Mouse (Mus musculus) forebrain, embryonic 14.5 days (tissue): Measurements from ENCODE around the gene Tmem108. TPM values are rescaled to one million over a fixed set of nuclear protein-coding genes. Genes with fewer than 3 reads are reported as not detected.

Experiments used
- ATAC-seq: fragments of 200-750 bp; cut with Nextera tagmentation; 2 replicates; pipeline ENCODE4 v1.8.0; 2017; ENCODE audit warnings: mild to moderate bottlenecking, moderate library complexity
- DNase-seq: peaks from one replicate; pipeline ENCODE4 v3.0.0-alpha.2; 2015; ENCODE audit warnings: low spot score
- H3K27ac ChIP-seq: fragments of 300-500 bp; sonication (generic); 2 replicates; pipeline ENCODE4 v1.5.1; 2014; ENCODE audit warnings: low read depth, mild to moderate bottlenecking, control low read depth, low read length, moderate library complexity
- H3K27me3 ChIP-seq: fragments of 300-500 bp; sonication (generic); replicated peaks from 2 replicates; pipeline ENCODE4 v1.6.1; 2014; ENCODE audit warnings: low read length, control low read depth, mixed read lengths; ENCODE audit not compliant: control insufficient read depth, insufficient read depth
- H3K36me3 ChIP-seq: fragments of 300-500 bp; sonication (generic); 2 replicates; pipeline ENCODE4 v1.6.1; 2014; ENCODE audit warnings: low read length, control low read depth; ENCODE audit not compliant: control insufficient read depth, insufficient read depth
- H3K4me1 ChIP-seq: fragments of 300-500 bp; sonication (generic); 2 replicates; pipeline ENCODE4 v1.6.1; 2014; ENCODE audit warnings: antibody characterized with exemption, low read length, control low read depth; ENCODE audit not compliant: control insufficient read depth, insufficient read depth
- H3K4me2 ChIP-seq: fragments of 300-500 bp; sonication (generic); 2 replicates; pipeline ENCODE4 v1.6.1; 2014; ENCODE audit warnings: mild to moderate bottlenecking, control low read depth, low read length
- H3K4me3 ChIP-seq: fragments of 300-500 bp; sonication (generic); 2 replicates; pipeline ENCODE4 v1.5.1; 2014; ENCODE audit warnings: low read depth, low read length, control low read depth
- H3K9ac ChIP-seq: fragments of 300-500 bp; sonication (generic); 2 replicates; pipeline ENCODE4 v1.6.1; 2014; ENCODE audit warnings: mild to moderate bottlenecking, low read length, control low read depth, moderate library complexity
- H3K9me3 ChIP-seq: fragments of 300-500 bp; sonication (generic); replicated peaks from 2 replicates; pipeline ENCODE4 v1.6.1; 2016; ENCODE audit warnings: low read length, control low read depth, mixed read lengths; ENCODE audit not compliant: control insufficient read depth
- WGBS: fragments of 180-500 bp; shearing (Covaris S2); extraction: QIAGEN DNeasy Blood & Tissue Kit; methylation state at CpG from one replicate; pipeline ENCODE4 v1.1.7; 2014; 5-methylcytosine and 5-hydroxymethylcytosine counted together
- polyA plus RNA-seq: library from polyadenylated mRNA; unstranded; fragments of >200 nt; fragmentation: Nextera tagmentation; extraction: Ambion mirVana; gene quantifications from 2 replicates; pipeline ENCODE4 v1.2.1, GENCODE M21; 2014

Gene Tmem108
- polyA plus RNA-seq, 1 experiment from 2014 or later: 41.5 TPM

- Histone ChIP-seq H3K27ac (peak within 1 kb of the TSS; percentile 11; the same call in 1 of the 2 replicates), H3K4me3 (no peak within 1 kb of the TSS), H3K9ac (no peak within 1 kb of the TSS), H3K27me3 (no peaks in the 10 kb centered on the region), H3K36me3 (no peaks in the 10 kb centered on the region), H3K4me1 (peaks cover 12% of the 10 kb centered on the region), H3K9me3 (no peaks in the 10 kb centered on the region), H3K4me2 (no peak within 1 kb of the TSS)
- DNase-seq (no peak), ATAC-seq (no peak)
- 60% methylated on average over 9 of the region's 9 CpGs for WGBS
Observed at GRCm38 (mm10) chr9:103480044-103480576, 281.5 kb downstream of the Tmem108 start, which contains the start of gene Bfsp2. TSS of gene Bfsp2 (minus strand) at chr9:103480420.

- H3K36me3 ChIP-seq: no peaks in the 10 kb centered on the region
- no peak overlapping the region for H3K9ac ChIP-seq
- no peak overlapping the region for H3K4me2 ChIP-seq
- H3K4me3 ChIP-seq: no peak overlapping the region
- no peak for DNase-seq
- H3K4me1 ChIP-seq: peaks cover 16% of the 10 kb centered on the region
- H3K27ac ChIP-seq: no peak overlapping the region
- H3K9me3 ChIP-seq: no peaks in the 10 kb centered on the region
- ATAC-seq: no peak
- WGBS: 79% methylated on average over 6 of the region's 6 CpGs
- H3K27me3 ChIP-seq: no peaks in the 10 kb centered on the region
Observed at GRCm38 (mm10) chr9:103475414-103475813, 286.2 kb downstream of the Tmem108 start.

DNA sequence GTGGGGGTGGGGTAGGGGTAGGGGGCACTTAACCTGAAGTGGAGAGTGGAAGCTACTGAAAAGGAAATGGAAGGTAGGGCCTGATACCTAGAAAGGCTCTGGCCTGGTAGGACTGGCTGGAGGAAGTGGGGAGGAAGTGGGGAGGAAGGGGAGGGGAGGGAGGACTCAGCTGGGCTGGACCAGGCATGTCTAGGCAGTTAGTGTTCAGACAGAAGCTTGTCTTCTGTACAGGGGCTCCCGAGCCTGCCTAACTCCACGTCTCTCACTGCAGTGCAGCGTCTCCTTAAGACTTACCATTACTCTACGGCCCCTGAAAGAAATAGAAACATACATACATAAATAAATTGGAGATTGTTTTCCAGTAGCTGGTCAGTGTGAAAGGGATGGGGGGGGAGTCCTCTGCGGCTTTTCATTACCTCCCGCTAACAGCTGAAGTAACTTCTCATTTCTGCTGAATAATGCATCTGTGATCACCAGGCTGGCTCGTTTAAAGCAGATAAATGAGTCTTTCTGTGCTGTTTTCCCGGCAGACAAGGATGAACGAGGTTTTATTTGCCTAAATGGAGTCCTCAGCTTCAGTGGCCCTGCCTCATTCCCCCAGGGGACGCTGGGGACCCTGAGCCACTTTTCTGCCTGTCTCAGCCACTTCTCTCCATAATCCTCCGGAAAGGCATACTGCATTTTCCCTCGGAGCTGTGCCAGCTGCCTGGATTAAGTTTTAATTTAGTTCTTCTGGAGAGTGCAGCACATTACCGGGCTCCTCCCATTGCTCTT is 287.5 kb downstream of the Tmem108 start:
- no peaks in the 10 kb centered on the region for H3K27me3 ChIP-seq
- H3K4me2 ChIP-seq: peak overlapping the region; percentile 23; the same call in 1 of the 2 replicates
- no peaks in the 10 kb centered on the region for H3K36me3 ChIP-seq
- H3K4me3 ChIP-seq: no peak overlapping the region
- H3K9me3 ChIP-seq: no peaks in the 10 kb centered on the region
- ATAC-seq: peak; percentile 66
- no peak overlapping the region for H3K9ac ChIP-seq
- WGBS: 4% methylated on average over 13 of the region's 13 CpGs
- H3K27ac ChIP-seq: peak overlapping the region; percentile 55; the same call in 1 of the 2 replicates
- peaks cover 10% of the 10 kb centered on the region for H3K4me1 ChIP-seq
- peak; percentile 67 for DNase-seq

DNA sequence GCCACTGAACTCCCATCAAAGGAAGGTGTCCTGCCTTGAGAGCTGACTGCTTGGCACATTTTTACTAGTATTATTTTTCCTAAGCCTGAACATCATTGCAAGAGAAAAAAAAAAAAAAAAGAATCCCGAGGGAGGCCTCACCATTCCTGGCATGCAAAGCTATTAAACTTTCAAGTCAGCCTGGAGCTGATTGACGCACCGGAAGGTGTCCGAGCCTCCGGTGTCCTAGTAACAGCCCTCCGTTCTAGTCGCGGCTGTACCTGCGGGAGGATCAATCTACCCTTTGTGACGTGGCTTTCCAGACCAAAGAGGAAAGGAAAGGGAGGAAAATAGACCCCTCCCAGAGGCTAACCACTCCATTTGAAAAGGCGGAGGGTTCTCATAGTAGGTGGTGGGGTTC is 289.9 kb downstream of the Tmem108 start:
- Histone ChIP-seq H3K27me3 (no peaks in the 10 kb centered on the region), H3K4me1 (peaks cover 10% of the 10 kb centered on the region), H3K27ac (no peak overlapping the region), H3K4me3 (no peak overlapping the region), H3K36me3 (no peaks in the 10 kb centered on the region), H3K9ac (no peak overlapping the region), H3K9me3 (no peaks in the 10 kb centered on the region), H3K4me2 (no peak overlapping the region)
- DNase-seq (no peak), ATAC-seq (no peak)
- 25% methylated on average over 11 of the region's 11 CpGs for WGBS

DNA sequence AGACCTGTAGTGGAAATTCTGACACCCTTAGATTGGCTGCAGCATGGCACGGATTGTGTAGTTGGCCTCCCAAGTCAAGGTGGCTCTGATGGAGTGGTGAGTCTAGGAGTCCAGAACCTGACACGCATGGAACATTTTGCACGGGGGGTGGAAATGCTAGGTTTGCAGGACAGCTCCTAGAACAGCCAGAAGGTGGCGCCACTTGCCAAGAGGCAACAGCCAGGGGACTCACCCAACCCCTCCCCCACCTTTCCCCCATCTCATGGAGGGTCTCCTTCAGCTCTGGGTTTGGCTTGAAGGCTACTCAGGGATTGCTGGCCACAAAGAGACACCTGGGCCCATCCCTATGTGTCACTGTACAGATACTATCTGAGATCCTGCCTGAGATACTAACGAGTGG is 292.1 kb downstream of the Tmem108 start:
- H3K4me2 ChIP-seq: no peak overlapping the region
- WGBS: 71% methylated on average over 5 of the region's 5 CpGs
- no peaks in the 10 kb centered on the region for H3K9me3 ChIP-seq
- no peaks in the 10 kb centered on the region for H3K27me3 ChIP-seq
- H3K27ac ChIP-seq: no peak overlapping the region
- H3K4me1 ChIP-seq: peaks cover 21% of the 10 kb centered on the region
- no peak overlapping the region for H3K4me3 ChIP-seq
- H3K9ac ChIP-seq: no peak overlapping the region
- DNase-seq: no peak
- H3K36me3 ChIP-seq: no peaks in the 10 kb centered on the region
- no peak for ATAC-seq

- H3K4me2 ChIP-seq: no peak overlapping the region
- H3K4me3 ChIP-seq: no peak overlapping the region
- H3K4me1 ChIP-seq: peaks cover 18% of the 10 kb centered on the region
- no peaks in the 10 kb centered on the region for H3K36me3 ChIP-seq
- ATAC-seq (no peak), DNase-seq (no peak)
- no peak overlapping the region for H3K27ac ChIP-seq
- no peak overlapping the region for H3K9ac ChIP-seq
- H3K9me3 ChIP-seq: no peaks in the 10 kb centered on the region
- H3K27me3 ChIP-seq: no peaks in the 10 kb centered on the region
- 72% methylated on average over 7 of the region's 7 CpGs for WGBS
Observed at GRCm38 (mm10) chr9:103468911-103469310, 292.7 kb downstream of the Tmem108 start.

GRCm38 (mm10) chr9:103465711-103466220 is 295.9 kb downstream of the Tmem108 start:
- DNase-seq (peak; percentile 84), ATAC-seq (peak; percentile 84)
- WGBS: 16% methylated on average over 13 of the region's 13 CpGs
- Histone ChIP-seq H3K4me1 (peaks cover 11% of the 10 kb centered on the region; the same call in 1 of the 2 replicates), H3K4me2 (no peak overlapping the region), H3K4me3 (no peak overlapping the region), H3K9ac (no peak overlapping the region), H3K9me3 (no peaks in the 10 kb centered on the region), H3K36me3 (no peaks in the 10 kb centered on the region), H3K27ac (peak overlapping the region; percentile 81), H3K27me3 (no peaks in the 10 kb centered on the region)

DNA sequence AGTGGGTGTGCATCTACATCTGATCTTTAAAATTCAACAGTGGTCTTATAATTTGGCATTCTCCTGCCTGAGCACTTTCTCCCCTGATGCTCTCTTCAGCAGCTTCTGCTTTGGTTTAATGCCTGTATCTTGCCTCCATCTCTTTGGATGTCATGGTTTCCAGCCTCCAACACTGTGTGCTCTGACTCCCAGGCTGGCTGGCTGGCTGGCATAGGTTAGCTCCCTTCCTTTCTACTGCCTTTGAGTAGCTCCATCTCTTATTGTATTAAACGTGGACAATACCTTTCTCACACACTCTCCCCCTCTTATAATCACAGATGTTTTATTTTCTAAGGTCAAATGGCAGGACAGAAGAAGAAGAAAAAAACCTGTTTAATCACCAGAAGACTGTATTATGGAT is 296.3 kb downstream of the Tmem108 start:
- H3K27ac ChIP-seq: peak overlapping the region; percentile 81
- no peak overlapping the region for H3K4me2 ChIP-seq
- peak; percentile 64; the same call in 1 of the 2 replicates for ATAC-seq
- no peak for DNase-seq
- H3K36me3 ChIP-seq: no peaks in the 10 kb centered on the region
- H3K9ac ChIP-seq: no peak overlapping the region
- H3K27me3 ChIP-seq: no peaks in the 10 kb centered on the region
- no peaks in the 10 kb centered on the region for H3K9me3 ChIP-seq
- 5% methylated on average over 1 of the region's 1 CpGs for WGBS
- no peak overlapping the region for H3K4me3 ChIP-seq
- H3K4me1 ChIP-seq: peaks cover 11% of the 10 kb centered on the region; the same call in 1 of the 2 replicates

- H3K27ac ChIP-seq: no peak overlapping the region
- no peaks in the 10 kb centered on the region for H3K27me3 ChIP-seq
- H3K9me3 ChIP-seq: no peaks in the 10 kb centered on the region
- DNase-seq (no peak), ATAC-seq (no peak)
- no peaks in the 10 kb centered on the region for H3K36me3 ChIP-seq
- H3K4me1 ChIP-seq: peaks cover 11% of the 10 kb centered on the region; the same call in 1 of the 2 replicates
- no peak overlapping the region for H3K4me3 ChIP-seq
- H3K4me2 ChIP-seq: no peak overlapping the region
- no peak overlapping the region for H3K9ac ChIP-seq
- WGBS: 55% methylated on average over 6 of the region's 6 CpGs
Observed at GRCm38 (mm10) chr9:103463833-103464232, 297.8 kb downstream of the Tmem108 start.
